Mouse (Mus musculus): ENCODE data around the gene Dbil5. TPM values are rescaled to one million over a fixed set of nuclear protein-coding genes. Genes with fewer than 3 reads are reported as not detected.

Dbil5 gene
- total RNA-seq, 2 experiments from 2014 or later, result 0.64 to 0.67 TPM

DNA sequence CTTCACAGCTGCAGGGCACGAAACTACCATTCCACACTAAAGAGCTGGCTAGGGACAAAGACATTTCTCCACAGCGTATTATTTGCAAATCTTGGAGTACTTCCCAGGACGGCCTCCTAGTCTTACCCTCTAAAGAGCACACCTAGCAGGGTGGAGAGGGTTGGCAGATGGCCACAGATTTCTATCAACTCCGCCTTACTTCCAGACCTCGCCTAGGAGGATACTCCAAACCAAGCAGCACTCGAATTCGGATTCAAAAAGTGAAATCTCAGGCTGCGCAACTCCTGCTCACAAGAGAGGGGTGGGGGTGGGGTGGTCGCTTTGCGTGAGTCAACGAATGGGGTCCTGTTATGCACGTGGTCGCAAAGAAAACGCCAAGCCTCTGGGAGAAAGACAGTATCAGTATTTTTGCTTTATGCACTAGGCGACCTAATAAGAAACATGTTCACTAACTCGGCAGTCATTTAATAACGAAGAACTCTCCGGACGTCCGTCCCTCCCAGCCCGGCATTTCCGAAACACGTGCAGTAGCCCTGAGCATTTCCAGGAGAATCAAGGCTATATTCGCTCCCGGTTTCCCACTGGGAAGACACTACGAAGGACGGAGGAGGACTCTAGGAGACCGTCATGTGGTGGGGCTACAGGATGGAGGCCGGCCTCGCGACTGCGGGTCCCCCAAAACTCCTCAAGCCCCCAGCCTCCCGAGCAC, 573 bp upstream of the Dbil5 start:
- intact Hi-C loops (cut with DNase I), result no loop called here
- peak in 1 of 2 experiments; percentile 61 for DNase-seq (ENCODE audit: extremely low spot score in 1 of 2, low spot score in 2 of 2)

DNA sequence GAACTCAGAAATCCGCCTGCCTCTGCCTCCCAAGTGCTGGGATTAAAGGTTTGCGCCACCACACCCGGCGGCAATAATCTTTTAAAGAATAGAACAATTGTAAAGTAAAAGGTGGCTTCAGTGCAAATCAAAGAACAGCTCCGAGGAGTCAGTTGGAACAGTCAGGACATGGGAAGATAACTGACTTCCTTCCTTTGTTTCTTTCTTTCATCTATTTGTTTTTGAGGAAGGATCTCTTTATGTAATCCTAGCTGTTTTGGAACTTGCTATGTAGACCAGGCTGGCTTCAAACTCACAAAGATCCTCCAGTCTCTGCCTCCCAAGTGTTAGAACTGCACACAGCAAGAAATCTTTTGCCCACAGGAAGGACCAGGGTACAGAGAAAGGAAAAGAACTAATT, 7.2 kb downstream of the Dbil5 start:
- intact Hi-C loops (cut with DNase I), result no loop called here
- DNase-seq (ENCODE audit: extremely low spot score in 1 of 2, low spot score in 2 of 2), result no peak

DNA sequence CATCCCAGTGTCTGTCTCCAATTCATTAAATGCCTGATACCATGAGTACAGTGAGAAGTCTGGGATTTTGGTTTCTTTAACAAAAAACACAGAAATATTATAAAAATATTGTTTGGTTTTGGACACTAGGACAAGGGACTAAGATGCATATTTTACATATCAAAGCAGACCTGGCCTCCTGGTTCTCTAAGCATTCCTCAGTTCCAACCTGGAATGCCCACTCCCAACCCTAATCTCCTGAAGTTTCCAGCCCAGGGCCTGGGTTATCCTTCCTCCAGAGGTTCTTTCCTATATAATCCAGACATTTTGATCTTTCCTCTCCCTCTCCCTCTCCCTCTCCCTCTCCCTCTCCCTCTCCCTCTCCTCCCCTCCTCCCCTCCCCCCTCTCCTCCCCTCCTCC, 7.6 kb downstream of the Dbil5 start:
- intact Hi-C loops (cut with DNase I), result no loop called here
- DNase-seq (ENCODE audit: extremely low spot score in 1 of 2, low spot score in 2 of 2), result no peak

DNA sequence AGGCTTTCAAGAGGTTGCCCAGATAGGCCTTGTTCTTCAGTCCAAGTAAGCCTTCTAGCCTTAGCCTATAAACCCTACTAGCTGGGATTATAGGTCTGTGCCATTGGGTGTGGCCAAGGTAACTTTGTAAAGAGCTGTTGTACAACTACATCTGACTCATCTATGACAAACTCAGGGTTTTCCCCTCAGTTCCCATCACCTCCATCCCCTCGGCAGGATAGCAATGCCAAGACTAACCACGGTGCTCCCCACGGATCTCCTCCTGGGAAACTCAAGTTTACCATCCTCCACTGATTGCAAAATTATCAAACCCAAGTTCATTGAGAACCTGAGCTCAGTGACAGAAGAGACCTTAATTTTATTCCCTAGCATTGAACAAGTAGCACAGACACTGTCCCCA, 18.7 kb downstream of the Dbil5 start:
- intact Hi-C loops (cut with DNase I), result no loop called here
- DNase-seq (ENCODE audit: extremely low spot score in 1 of 2, low spot score in 2 of 2), result no peak

DNA sequence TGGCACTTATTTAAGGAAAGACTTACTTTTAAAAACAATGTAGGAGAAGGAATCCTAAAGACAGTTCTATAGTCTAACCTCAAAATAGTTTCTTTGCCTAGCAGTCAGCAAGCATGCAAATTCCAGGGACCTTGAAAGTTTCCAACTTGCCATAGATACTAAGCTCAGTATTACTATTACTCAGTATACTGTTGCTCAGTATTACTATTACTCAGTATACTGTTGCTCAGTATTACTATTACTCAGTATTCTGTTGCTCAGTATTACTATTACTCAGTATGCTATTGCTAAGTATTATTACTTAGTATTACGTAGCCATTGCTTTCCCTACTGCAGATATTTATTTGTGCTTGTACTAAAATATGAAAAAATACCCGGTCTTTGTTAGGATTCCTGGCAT, 22.3 kb downstream of the Dbil5 start:
- no peak for DNase-seq (ENCODE audit: extremely low spot score in 1 of 2, low spot score in 2 of 2)
- intact Hi-C loops (cut with DNase I), result no loop called here

DNA sequence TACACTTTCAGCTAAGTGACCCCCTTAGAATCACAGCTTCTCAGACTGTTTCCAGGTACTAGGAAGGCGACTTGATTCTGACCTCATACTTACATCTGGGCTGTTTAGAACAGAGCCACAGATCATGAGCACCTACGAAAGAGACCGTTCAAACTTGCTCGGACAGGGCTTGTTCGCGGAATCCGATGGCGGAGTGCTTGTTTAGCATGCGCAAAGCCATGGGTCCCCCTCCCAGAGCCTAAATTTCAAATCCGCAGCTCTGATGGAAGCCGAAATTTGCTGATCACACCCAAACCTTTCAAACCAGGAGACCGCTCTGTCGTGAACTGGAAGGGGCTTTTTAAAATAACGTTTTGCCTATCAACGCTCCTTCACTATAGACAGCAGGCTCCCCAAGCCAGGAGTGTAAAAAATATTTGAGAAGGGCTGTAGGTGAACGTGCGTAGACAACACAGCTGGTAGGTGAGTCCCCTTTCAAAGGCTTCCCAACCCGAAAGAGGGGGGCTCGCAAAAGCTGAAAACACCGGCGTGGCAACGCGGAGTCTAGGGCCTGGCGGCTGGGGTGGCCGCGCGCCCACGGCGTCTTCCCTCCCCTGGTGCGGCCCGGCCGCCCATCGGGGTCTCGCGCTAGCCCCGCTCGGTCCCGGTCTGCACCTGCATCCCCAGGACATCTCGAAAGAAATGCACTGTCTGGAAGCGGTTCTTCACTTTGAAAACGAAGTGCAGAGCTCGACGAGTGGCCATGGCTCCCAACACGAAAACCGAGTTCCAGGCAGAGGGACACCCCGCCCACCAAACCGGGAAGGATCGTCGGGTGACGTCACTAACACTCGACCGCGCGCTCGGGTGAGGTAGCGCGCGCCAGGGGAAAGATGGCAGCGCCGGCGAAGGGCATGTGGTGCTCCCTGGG, 25.7 kb downstream of the Dbil5 start, which contains the start of the genes Mrm3 and Glod4:
TSS of gene Mrm3 (plus strand) at position 815 of the 910 bp plus-strand sequence.
TSS of gene Glod4 (minus strand) at position 825 of the 910 bp plus-strand sequence.
- intact Hi-C loops (cut with DNase I), result no loop called here
- peak; percentile 91 to 95 for DNase-seq (ENCODE audit: extremely low spot score in 1 of 2, low spot score in 2 of 2)

DNA sequence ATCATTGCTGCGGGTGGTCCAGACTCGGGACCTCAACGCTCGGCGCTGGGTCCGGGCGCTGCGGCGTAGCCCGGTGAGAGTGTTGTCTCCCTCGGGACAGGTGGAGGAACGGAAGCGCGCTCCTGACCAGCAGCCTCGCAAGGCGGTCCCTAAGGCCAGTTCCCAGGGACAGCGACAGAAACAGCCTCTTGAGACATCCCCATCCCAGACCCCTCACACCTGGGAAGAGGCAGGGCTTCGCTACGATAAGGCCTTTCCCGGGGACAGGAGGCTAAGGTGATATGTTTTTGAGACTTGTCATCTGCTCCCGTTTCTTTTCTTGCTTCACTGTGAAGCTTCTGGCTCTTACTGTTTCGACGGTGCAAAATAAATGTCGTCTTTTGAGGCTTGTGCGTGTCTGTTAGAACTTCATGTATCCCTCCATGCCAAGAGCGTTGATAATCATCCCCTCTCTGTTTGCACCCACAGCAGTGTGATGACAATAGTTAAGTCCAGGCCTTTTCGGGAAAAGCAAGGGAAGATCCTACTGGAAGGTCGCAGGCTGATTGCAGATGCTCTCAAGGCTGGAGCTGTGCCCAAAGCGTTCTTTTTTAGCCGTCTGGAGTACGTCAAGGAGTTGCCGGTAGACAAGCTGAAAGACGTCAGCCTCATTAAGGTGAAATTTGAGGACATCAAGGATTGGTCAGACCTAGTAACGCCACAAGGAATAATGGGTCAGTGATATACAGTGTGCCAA, 26.6 kb downstream of the Dbil5 start:
- intact Hi-C loops (cut with DNase I), result no loop called here
- no peak for DNase-seq (ENCODE audit: extremely low spot score in 1 of 2, low spot score in 2 of 2)

DNA sequence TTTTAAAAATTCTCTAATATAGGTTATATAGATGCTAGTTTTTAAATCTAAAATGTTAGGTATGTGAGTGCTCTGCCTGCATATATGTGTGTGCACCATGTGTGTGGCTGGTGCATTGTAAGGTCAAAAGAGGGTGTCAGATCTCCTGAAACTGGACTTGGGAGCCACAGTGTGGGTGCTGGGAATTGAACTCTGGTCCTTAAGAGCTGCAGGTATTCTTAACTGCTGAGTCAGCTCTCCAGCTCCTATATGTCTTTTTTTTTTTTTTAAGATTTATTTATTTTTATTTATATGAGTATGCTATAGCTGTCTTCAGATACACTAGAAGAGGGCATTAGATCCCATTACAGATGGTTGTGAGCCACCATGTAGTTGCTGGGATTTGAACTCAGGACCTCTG, 29.0 kb downstream of the Dbil5 start:
- intact Hi-C loops (cut with DNase I), result no loop called here
- no peak for DNase-seq (ENCODE audit: extremely low spot score in 1 of 2, low spot score in 2 of 2)

DNA sequence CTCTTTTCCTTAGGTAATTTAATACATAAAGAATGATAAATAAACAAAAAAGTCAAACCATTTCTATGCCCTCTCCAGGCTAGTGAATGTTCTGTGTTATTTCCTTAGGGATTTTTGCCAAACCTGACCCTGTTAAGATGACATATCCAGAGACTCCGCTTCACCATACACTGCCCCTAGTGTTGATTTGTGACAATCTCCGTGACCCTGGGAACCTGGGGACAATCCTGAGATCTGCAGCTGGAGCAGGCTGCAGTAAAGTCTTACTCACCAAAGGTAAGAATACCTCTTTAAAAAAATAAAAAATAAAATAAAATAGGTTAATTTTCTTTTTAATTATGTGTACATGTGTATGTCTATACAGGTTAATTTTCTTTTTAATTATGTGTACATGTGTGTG, 29.8 kb downstream of the Dbil5 start:
- intact Hi-C loops (cut with DNase I), result no loop called here
- DNase-seq (ENCODE audit: extremely low spot score in 1 of 2, low spot score in 2 of 2), result no peak

DNA sequence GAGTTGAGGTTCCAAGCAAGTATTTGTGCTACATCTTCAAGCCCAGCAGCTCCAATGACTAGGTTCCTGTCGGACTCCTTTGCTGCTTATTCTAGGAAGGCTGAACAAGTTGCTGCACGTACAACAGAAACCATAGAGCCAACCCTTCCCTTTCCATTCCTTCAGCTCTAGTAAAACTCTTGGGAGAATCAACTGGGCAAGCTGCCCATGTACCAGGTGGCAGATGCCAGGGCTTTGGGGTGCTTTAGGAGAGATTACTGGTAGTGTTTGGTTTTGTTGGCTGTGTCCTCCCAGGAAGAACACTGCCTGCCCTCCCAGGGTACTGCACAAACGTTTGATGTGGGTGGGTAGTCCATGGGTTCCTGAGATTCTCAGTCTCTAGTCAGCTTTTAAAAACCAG, 34.6 kb downstream of the Dbil5 start:
- intact Hi-C loops (cut with DNase I), result loop anchor here (2.0 kb wide), 1 partner anchor 147 kb away; the partner anchor contains the start of gene Nxn
- no peak for DNase-seq (ENCODE audit: extremely low spot score in 1 of 2, low spot score in 2 of 2)

DNA sequence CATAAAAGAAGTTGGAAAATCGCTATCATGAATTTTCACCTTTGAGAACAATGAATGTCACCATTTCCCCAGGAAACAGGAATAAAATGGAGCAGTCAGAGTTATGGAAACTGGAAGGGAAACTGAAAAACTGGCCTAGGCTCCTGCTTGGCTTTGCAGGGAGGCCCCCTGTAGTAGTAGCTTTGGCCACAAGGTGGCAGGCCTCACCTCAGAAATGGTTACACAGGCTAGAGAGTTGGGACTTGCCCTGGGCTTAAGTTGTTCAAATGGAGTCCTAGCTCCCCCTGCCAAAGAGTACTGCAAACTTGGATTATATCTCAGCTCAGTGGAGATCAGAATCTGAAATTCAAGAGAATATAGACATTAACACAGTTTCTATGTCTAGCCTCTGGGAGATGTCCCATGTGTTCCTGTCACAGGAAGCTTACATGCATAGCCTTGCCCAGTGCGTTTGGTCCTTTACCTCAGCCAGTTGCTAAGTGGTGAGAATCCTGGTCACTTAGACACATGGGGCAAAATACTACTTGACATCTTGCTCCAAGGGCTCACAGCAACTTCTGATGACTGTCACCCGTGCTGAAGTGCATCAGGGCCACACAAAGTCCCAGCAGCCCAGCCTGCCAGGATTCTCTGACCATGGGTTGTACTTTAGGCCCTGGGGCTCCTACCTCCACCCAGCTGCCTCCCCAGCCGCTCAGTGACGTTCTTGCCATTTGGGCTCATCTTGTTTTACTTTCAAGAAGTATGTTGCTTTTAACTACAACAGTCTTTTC, 35.9 kb downstream of the Dbil5 start:
- intact Hi-C loops (cut with DNase I), result loop anchor here (2.0 kb wide), 1 partner anchor 145 kb away; the partner anchor contains the start of gene Nxn

DNA sequence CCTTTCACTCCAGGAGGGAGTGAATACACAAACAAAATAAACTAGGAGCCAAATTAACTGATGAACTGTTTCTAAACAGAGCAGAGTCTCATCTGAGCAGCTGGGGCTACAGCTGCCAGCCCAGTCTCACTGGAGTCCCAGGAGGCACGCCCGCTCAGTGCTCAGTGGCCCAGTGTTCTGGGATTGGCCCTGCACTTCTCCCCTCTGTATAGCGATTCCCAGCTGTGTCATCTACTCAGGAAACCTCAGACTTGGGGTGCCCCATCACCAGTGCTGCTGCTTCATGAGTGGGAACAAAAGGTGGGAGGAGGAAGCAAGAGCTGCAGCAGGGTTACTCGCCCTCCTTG, 36.5 kb downstream of the Dbil5 start:
- intact Hi-C loops (cut with DNase I), result loop anchor here (2.0 kb wide), 1 partner anchor 145 kb away; the partner anchor contains the start of gene Nxn

More for the DNA sequence above, 35.9 kb downstream of the Dbil5 start:
- peak; percentile 78 to 86 for DNase-seq (ENCODE audit: extremely low spot score in 1 of 2, low spot score in 2 of 2)

DNA sequence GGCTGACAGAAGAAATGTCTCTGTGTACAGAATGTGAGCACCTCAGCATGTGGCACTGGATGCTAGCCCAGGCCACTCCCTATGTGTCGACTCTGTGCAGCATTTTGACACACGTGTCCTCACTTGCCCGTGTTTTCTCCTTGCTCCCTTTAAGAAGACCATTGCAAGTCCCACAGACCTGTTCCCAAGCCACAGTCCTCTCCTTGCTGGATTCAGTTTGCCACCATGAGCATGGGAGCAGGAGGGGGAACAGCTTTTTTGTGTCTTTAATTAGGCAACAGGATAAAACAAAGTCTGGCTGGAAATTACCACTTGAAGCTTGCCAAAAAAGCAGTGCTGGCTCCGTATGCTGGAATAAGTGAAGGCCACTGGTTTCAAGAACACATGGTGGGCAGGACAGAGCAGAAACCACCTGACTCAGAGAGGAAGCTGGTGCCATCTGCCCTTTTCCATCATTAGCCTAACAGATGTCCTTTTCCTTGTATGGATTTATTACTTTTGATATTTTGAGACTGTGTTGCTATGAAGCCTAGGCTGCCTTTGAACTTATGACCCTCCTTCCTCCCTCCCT, 38.1 kb downstream of the Dbil5 start:
- intact Hi-C loops (cut with DNase I), result no loop called here

More for the DNA sequence above, 36.5 kb downstream of the Dbil5 start:
- peak in 1 of 2 experiments; percentile 55 for DNase-seq (ENCODE audit: extremely low spot score in 1 of 2, low spot score in 2 of 2)

DNA sequence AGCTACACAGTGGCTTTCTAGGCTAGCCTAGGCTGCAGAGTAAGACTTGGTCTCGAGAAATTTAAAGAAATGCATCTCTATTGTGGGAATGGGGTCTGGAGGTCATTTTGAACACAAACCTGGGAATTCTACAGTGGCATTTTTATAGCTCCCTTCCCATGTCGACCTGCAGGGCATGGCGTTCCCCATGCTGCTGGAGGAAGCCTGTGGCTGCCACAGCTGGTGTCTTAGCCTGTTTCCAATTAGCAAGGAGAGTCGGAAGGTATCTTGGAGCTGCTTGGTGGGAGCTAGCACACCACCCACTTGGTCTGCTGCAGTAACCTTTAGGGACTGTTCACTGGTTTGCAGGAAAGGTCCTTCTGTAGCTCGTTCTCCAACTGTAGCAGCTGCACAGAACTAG, 38.7 kb downstream of the Dbil5 start:
- DNase-seq (ENCODE audit: extremely low spot score in 1 of 2, low spot score in 2 of 2), result no peak
- intact Hi-C loops (cut with DNase I), result no loop called here

More for the DNA sequence above, 38.1 kb downstream of the Dbil5 start:
- peak in 1 of 2 experiments; percentile 47 for DNase-seq (ENCODE audit: extremely low spot score in 1 of 2, low spot score in 2 of 2)

DNA sequence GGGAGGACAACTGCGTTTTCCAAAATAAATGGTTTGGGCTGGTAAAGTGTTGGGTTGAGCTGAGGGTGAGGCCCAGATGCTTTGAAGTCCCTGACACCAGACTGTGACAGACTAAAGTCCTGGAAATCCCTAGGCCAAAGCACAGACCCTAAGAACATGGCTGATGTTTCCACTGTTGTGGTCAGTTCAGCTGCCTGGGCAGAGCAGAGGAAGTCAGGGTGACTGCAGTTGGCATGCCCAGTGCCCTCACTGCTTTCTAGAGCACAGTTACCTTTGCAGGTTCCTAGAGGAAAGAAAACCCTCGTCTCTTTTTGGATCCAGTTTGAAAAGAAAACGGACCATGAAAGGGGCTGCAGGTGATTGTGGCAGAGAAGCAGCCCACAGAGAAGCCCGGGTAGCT, 40.0 kb downstream of the Dbil5 start:
- intact Hi-C loops (cut with DNase I), result no loop called here
- DNase-seq (ENCODE audit: extremely low spot score in 1 of 2, low spot score in 2 of 2), result no peak

DNA sequence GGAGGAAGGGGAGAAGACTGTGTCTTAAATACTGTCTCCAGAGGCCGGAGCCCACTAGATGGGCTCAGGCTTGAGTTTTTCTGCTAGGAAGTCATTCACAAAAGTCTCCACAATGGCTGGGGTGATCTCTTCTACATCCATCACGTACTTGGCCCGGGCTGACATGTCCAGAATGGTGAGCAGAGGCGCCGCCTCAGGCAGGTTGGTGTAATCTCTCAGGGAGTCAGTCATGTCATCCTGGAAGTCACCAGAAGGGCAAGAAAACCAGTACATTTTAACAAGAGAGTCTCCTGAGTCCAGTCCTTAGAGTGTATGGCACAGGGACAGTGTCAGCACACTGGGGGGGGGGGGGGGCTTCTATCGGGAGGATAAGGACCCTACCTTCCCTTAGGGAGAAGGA, 41.1 kb downstream of the Dbil5 start:
- no peak for DNase-seq (ENCODE audit: extremely low spot score in 1 of 2, low spot score in 2 of 2)
- intact Hi-C loops (cut with DNase I), result no loop called here

DNA sequence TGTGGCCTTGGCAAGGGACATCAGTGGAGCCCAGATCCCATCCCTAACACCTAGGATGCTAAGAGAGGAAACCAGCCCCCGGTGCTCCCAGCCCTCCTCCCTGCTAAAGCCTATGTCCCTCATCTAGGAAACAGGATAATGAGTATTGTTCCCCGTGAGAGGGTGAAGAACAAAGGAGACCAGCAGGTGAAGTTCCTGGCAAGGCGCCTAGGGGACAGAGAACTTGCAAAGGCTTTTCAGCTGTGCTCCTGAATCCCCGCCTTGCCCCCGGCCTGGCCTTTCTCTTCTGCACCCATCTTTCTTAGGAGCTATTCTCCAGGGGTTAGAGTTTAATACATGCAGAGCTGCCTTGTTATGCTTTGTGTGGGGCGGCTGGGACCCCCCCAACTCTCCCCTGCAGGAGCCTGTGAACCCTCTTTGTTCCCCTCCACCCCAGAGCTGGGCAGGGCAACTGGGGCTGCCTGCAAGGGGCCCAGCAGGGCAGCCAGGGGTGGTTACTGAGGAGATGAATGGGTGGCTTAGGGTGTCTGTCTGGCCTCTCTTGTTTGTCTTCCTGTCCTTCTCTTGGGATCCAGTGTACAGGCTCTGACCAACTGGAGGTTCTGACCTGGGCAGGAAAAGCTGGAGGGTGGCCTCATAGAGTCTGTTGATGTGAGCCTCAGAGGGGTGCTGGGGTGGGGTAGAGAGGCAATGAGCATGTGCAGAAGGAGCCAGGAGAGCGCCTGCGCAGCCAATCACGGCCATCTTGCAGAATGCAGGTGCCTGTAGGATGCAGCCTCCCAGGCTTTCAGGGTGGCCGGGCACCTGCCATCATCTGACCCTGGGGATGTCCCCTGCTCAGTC, 43.0 kb downstream of the Dbil5 start:
- intact Hi-C loops (cut with DNase I), result no loop called here
- DNase-seq (ENCODE audit: extremely low spot score in 1 of 2, low spot score in 2 of 2), result peak in 1 of 2 experiments; percentile 64
